Mouse (Mus musculus) brown adipose tissue, adult 24 weeks (tissue): Measurements from ENCODE around the gene Majin. TPM values are rescaled to one million over a fixed set of nuclear protein-coding genes. Genes with fewer than 3 reads are reported as not detected.
A peak's percentile ranks its signal among the peaks of the same experiment; 100 is the strongest.

ENCODE experiments used
- H3K27ac ChIP-seq: fragments of 200-500 bp; replicated peaks from 2 replicates; pipeline ENCODE4 v1.5.1; 2012; ENCODE audit warnings: low read depth, mild to moderate bottlenecking, low read length
- H3K4me1 ChIP-seq: fragments of 200-500 bp; 2 replicates; pipeline ENCODE4 v1.6.1; 2012; ENCODE audit warnings: low read length, mixed read lengths; ENCODE audit not compliant: control insufficient read depth, insufficient read depth, insufficient read length
- H3K4me3 ChIP-seq: fragments of 200-500 bp; 2 replicates; pipeline ENCODE4 v1.5.1; 2012; ENCODE audit warnings: low read depth, mild to moderate bottlenecking, low read length, moderate library complexity; ENCODE audit not compliant: insufficient read depth
- polyA plus RNA-seq: library from polyadenylated mRNA; stranded (reverse); fragments of >200 nt; gene quantifications from 2 replicates; pipeline ENCODE4 v1.2.4, GENCODE M21; 2012; ENCODE audit not compliant: missing spikeins, insufficient read depth, insufficient read length

Majin gene
- polyA plus RNA-seq, 1 experiment: not detected

- Histone ChIP-seq H3K4me3 (no peak overlapping the region), H3K27ac (no peak overlapping the region)
Measured at GRCm38 (mm10) chr19:6264945-6265344, 80.8 kb downstream of the Majin start.

GRCm38 (mm10) chr19:6265727-6266182, 81.6 kb downstream of the Majin start:
- no peak overlapping the region for H3K4me3 ChIP-seq
- H3K27ac ChIP-seq: no peak overlapping the region
- H3K4me1 ChIP-seq: no peaks in the 10 kb centered on the region; the same call in 1 of the 2 replicates

More at GRCm38 (mm10) chr19:6264945-6265344, 80.8 kb downstream of the Majin start:
- H3K4me1 ChIP-seq: no peaks in the 10 kb centered on the region; the same call in 1 of the 2 replicates

- Histone ChIP-seq H3K4me3 (no peak overlapping the region), H3K4me1 (no peaks in the 10 kb centered on the region; the same call in 1 of the 2 replicates), H3K27ac (peak overlapping the region; percentile 11)
Measured at GRCm38 (mm10) chr19:6267306-6268169, 83.3 kb downstream of the Majin start.

GRCm38 (mm10) chr19:6268170-6268528, 84.0 kb downstream of the Majin start:
- H3K27ac ChIP-seq: peak overlapping the region; percentile 89
- no peaks in the 10 kb centered on the region; the same call in 1 of the 2 replicates for H3K4me1 ChIP-seq
- H3K4me3 ChIP-seq: no peak overlapping the region

DNA sequence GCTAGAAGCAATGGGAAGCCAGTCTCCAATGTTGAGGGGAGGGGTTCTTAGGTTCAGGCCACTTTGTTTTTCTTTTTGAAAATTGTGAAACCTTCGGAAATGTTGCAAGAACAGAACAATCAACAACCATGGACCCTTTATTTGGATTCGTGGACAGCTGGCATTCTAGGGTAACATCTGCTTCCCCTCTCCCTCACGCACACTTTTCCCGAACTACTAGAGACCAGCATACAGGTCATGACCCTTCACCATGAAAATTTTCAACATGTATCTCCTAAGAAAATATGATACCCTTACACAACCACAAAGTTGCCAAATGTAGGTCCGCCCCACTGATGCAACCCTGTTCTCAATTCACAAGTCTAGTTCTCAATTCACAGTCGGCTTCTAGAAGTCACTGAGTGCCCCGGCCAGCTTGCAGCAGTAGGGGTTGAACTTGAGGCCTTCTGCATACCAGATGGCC, 84.5 kb downstream of the Majin start:
- H3K4me3 ChIP-seq: no peak overlapping the region
- peak overlapping the region; percentile 89 for H3K27ac ChIP-seq
- no peaks in the 10 kb centered on the region; the same call in 1 of the 2 replicates for H3K4me1 ChIP-seq

- H3K4me1 ChIP-seq: no peaks in the 10 kb centered on the region; the same call in 1 of the 2 replicates
- H3K27ac ChIP-seq: peak overlapping the region; percentile 59
- no peak overlapping the region for H3K4me3 ChIP-seq
Measured at GRCm38 (mm10) chr19:6269798-6270475, 85.7 kb downstream of the Majin start.

GRCm38 (mm10) chr19:6270661-6271060, 86.5 kb downstream of the Majin start:
- Histone ChIP-seq H3K4me1 (peaks cover 5% of the 10 kb centered on the region; the same call in 1 of the 2 replicates), H3K4me3 (no peak overlapping the region), H3K27ac (no peak overlapping the region)

DNA sequence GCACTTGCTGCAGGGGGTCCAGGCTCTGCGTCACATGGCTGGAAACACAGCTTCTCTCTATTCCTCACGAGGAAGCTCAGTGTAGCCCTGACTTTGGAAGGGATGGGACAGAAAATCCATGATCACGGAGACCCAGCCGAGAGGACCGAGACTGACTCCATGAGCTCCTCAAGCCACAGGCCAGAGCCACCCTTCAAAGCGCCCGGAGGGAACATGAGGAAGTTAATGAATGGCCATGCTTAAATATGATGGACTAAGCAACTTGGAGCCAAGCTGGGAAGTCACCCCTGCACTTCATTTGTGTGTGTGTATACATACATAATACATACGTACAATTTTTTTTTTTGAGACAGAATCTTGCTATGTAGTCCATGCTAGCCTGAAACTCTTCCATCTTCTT, 87.0 kb downstream of the Majin start:
- Histone ChIP-seq H3K27ac (no peak overlapping the region), H3K4me1 (peaks cover 7% of the 10 kb centered on the region; the same call in 1 of the 2 replicates), H3K4me3 (no peak overlapping the region)

GRCm38 (mm10) chr19:6272053-6272452, 87.9 kb downstream of the Majin start:
- Histone ChIP-seq H3K4me1 (peaks cover 7% of the 10 kb centered on the region; the same call in 1 of the 2 replicates), H3K4me3 (no peak overlapping the region), H3K27ac (no peak overlapping the region)

DNA sequence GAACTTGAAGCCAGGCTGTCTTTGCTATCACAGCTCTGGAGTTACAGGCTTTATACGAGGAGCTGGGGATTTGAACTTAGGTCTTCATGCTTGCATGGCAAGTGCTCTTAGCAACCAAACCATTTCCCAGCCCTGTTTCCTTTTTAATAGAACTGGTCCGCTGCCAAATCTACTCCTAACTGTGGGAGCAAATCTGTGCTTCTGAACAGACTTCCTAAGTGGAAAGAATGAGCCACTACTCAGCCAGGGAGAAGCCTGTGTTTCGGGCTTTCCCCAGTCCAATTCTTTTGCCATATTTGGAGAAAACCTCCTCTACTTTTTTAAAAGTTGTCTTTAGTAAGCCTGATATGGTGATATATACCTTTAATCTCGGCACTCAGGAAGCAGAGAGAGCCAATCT, 88.5 kb downstream of the Majin start:
- Histone ChIP-seq H3K4me3 (no peak overlapping the region), H3K27ac (peak overlapping the region; percentile 72), H3K4me1 (peaks cover 7% of the 10 kb centered on the region; the same call in 1 of the 2 replicates)

DNA sequence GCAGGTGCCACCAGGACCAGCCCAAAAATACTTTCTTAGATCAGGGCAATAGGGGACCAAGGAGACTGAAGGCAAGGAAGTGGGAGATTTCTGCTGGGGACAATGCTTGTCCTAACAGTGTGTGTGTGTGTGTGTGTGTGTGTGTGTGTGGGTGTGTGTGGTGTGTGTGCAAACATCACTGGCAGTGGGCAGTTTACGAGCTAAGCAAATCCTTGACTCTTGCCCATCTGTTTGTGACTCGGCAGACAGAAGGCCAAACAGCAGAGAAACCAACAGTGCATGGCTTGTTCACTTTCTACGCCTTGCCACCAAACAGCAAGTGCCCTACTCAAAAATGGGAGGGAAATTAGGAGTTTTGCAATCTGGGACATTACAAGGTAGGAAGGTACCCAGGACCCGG, 89.4 kb downstream of the Majin start:
- H3K27ac ChIP-seq: peak overlapping the region; percentile 72
- no peak overlapping the region for H3K4me3 ChIP-seq
- H3K4me1 ChIP-seq: peaks cover 7% of the 10 kb centered on the region; the same call in 1 of the 2 replicates

Other genes starting within 250 kb of the Majin start
- gene Pola2, start 220.2 kb upstream of the Majin start, polyA plus RNA-seq: 6.5 and 7.0 TPM in 2 replicates
- gene Slc22a20, start 198.2 kb upstream of the Majin start, polyA plus RNA-seq: not detected in 2 replicates
- 14.2 and 15.9 TPM in 2 replicates for gene Capn1, start 168.5 kb upstream of the Majin start, polyA plus RNA-seq
- 14.8 and 17.4 TPM in 2 replicates for gene Syvn1, start 137.8 kb upstream of the Majin start, polyA plus RNA-seq
- 53.6 and 56.4 TPM in 2 replicates for gene Mrpl49, start 126.6 kb upstream of the Majin start, polyA plus RNA-seq
- gene Fau, start 126.5 kb upstream of the Majin start, polyA plus RNA-seq: 701 and 753 TPM in 2 replicates
- 9.8 and 11.3 TPM in 2 replicates for gene Znhit2, start 123.2 kb upstream of the Majin start, polyA plus RNA-seq
- 7.3 and 15.5 TPM in 2 replicates for gene Tm7sf2, start 116.0 kb upstream of the Majin start, polyA plus RNA-seq
- 25.0 and 25.8 TPM in 2 replicates for gene Vps51, start 107.2 kb upstream of the Majin start, polyA plus RNA-seq
- gene Tmem262, start 104.4 kb upstream of the Majin start, polyA plus RNA-seq: not detected in 2 replicates
- gene Gm28374, start 102.1 kb upstream of the Majin start, polyA plus RNA-seq: not detected in 2 replicates
- 14.0 and 20.5 TPM in 2 replicates for gene Zfpl1, start 99.4 kb upstream of the Majin start, polyA plus RNA-seq
- gene Cdca5, start 99.4 kb upstream of the Majin start, polyA plus RNA-seq: not detected in 2 replicates
- not detected in 2 replicates for gene AC131692.1, start 90.0 kb upstream of the Majin start, polyA plus RNA-seq
- gene Naaladl1, start 78.6 kb upstream of the Majin start, polyA plus RNA-seq: not detected in 2 replicates
- 5.7 and 6.8 TPM in 2 replicates for gene Sac3d1, start 65.7 kb upstream of the Majin start, polyA plus RNA-seq
- 13.3 and 13.6 TPM in 2 replicates for gene Snx15, start 56.1 kb upstream of the Majin start, polyA plus RNA-seq
- gene Batf2, start 43.4 kb upstream of the Majin start, polyA plus RNA-seq: 1.2 TPM in 1 of 2 replicates, not detected in the other
- gene Arl2, start 42.8 kb upstream of the Majin start, polyA plus RNA-seq: 45.8 and 62.3 TPM in 2 replicates
- not detected in 2 replicates for gene Gpha2, start 42.0 kb downstream of the Majin start, polyA plus RNA-seq
- gene Ppp2r5b, start 51.5 kb downstream of the Majin start, polyA plus RNA-seq: 33.0 and 41.3 TPM in 2 replicates
- gene Atg2a, start 57.3 kb downstream of the Majin start, polyA plus RNA-seq: 9.6 and 9.9 TPM in 2 replicates
- gene Ehd1, start 92.3 kb downstream of the Majin start, polyA plus RNA-seq: 39.6 and 42.8 TPM in 2 replicates
- gene Cdc42bpg, start 122.1 kb downstream of the Majin start, polyA plus RNA-seq: 2.5 and 2.8 TPM in 2 replicates
- 13.9 and 22.2 TPM in 2 replicates for gene Men1, start 150.6 kb downstream of the Majin start, polyA plus RNA-seq
- gene Map4k2, start 156.7 kb downstream of the Majin start, polyA plus RNA-seq: 7.9 and 14.0 TPM in 2 replicates
- 47.9 and 56.8 TPM in 2 replicates for gene Sf1, start 179.3 kb downstream of the Majin start, polyA plus RNA-seq
- 28.7 and 48.3 TPM in 2 replicates for gene Pygm, start 200.0 kb downstream of the Majin start, polyA plus RNA-seq
- gene Rasgrp2, start 215.0 kb downstream of the Majin start, polyA plus RNA-seq: 38.9 and 50.2 TPM in 2 replicates
- gene Nrxn2, start 234.3 kb downstream of the Majin start, polyA plus RNA-seq: 1.1 and 2.3 TPM in 2 replicates